Mouse (Mus musculus) kidney, adult 2 months (tissue): ENCODE measurements at regions not wholly inside any gene's neighbourhood (a gene's known extent, or its start where the extent isn't known, plus 50 kb on each side); places are given as distances from the start of the nearest gene placed in this dataset.

Experiments used
- CTCF ChIP-seq: fragments of 200-500 bp; conservative IDR thresholded peaks from 2 replicates; pipeline ENCODE4 v1.5.1; 2011; ENCODE audit warnings: low read depth, mild to moderate bottlenecking, control low read depth, low read length, moderate library complexity, mixed read lengths; ENCODE audit not compliant: insufficient read depth, insufficient read length
- POLR2A ChIP-seq: fragments of 200-500 bp; IDR thresholded peaks from one replicate; pipeline ENCODE4 v1.6.1; 2011; ENCODE audit warnings: low read depth, low read length, control low read depth

DNA sequence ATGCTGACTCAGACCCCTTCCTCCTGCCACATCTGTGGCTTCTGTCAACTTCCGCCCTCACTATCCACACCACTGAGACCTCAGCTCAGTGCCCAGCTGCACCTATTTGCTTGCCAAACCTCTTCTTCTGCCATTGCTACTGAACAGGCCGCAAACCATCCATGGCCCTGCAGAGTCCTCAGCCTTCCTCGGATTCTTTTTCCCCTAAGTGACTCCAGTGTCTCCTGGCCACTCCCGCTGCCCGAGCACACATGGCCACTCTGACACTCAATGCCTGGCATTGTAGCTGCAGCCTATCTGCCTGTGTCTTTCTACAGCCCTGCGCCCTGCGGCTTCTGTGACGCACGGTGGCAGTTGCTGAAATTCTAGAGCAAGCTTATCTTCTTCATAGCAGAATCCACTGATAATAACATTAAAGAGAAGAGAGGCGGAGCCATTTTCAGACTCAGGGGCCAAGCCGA is 188.8 kb downstream of the Fam43a start:
- TF ChIP-seq POLR2A (no peak), CTCF (no peak)
